In the genomic region with DNA sequence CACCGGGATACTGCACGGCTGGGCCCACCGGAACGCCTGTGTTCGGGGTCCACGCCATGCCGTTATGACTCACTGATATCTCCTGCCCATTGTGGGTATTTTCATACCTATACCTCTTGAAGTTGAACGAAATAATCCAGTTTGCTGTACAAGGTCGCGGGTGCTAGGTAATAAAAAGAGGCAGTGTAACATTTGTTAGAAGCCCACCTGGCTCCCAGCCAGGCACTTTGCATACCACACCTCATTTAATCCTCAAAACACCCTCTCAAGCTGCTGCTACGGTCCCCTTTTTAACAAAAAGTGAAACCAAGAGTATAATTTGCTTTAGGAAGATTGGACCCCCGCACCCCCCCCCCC, we compare ENCODE assay signal across 8 mouse cellular contexts. TPM values are rescaled to one million over a fixed set of nuclear protein-coding genes. Genes with fewer than 3 reads are reported as not detected.
DNase-seq lines count a peak whose midpoint lies in the region; ATAC-seq and TF ChIP-seq lines count a peak whose summit lies in the region.

No protein-coding gene starts in this region.

- no peak for TF ChIP-seq CTCF in gastrocnemius, adult 2 months (IDR thresholded peaks at IDR 0.05)
- no peak for TF ChIP-seq CTCF in spleen, adult 2 months (IDR thresholded peaks at IDR 0.05; ENCODE audit: extremely low read depth, insufficient read depth, insufficient read length, insufficient replicate concordance)
- TF ChIP-seq CTCF in stomach, postnatal 0 days (IDR thresholded peaks at IDR 0.05; ENCODE audit: low read depth): no peak

- peak overlapping the region; percentile 98 for H3K27ac ChIP-seq in gastrocnemius, adult 2 months
- peak overlapping the region; percentile 99 for H3K27ac ChIP-seq in spleen, adult 2 months (ENCODE audit: insufficient read depth, low read length)
- peak overlapping the region; percentile 89 for H3K27ac ChIP-seq in liver, embryonic 11.5 days (ENCODE audit: low read depth, low read length)
- peak overlapping the region; percentile 96 for H3K27ac ChIP-seq in stomach, postnatal 0 days (replicated peaks)

- intact Hi-C loops in gastrocnemius, adult 2 months (cut with DNase I): loop anchor here (5.0 kb wide), 1 partner anchor 81 kb away; a partner anchor contains a TSS
- intact Hi-C loops in gastrocnemius, postnatal 36 days (cut with DNase I): loop anchor here (2.0 kb wide), 1 partner anchor 81 kb away; no protein-coding TSS in a partner anchor

- H3K4me2 ChIP-seq in liver, embryonic 11.5 days: peak overlapping the region; percentile 92
- peak overlapping the region; percentile 60 for H3K4me2 ChIP-seq in stomach, postnatal 0 days (replicated peaks; ENCODE audit: low read depth)

- no peaks in the 10 kb centered on the region for H3K9me3 ChIP-seq in liver, embryonic 11.5 days (ENCODE audit: control insufficient read depth, low read length)
- H3K9me3 ChIP-seq in stomach, postnatal 0 days (ENCODE audit: control insufficient read depth, low read length): no peaks in the 10 kb centered on the region

- no peak for TF ChIP-seq POLR2A in spleen, adult 2 months (IDR thresholded peaks at IDR 0.05; ENCODE audit: low read depth, low read length)

- H3K9ac ChIP-seq in liver, embryonic 11.5 days (ENCODE audit: low read depth, low read length): peak overlapping the region; percentile 98
- peak overlapping the region; percentile 68 for H3K9ac ChIP-seq in stomach, postnatal 0 days (ENCODE audit: low read length)

- no peak for ATAC-seq in liver, embryonic 11.5 days (replicated peaks; ENCODE audit: low FRiP score)
- ATAC-seq in stomach, postnatal 0 days (ENCODE audit: low FRiP score, low TSS enrichment): no peak

- TF ChIP-seq EP300 in stomach, postnatal 0 days (optimal IDR thresholded peaks at IDR 0.05): no peak

- no peak for DNase-seq in gastrocnemius, adult 2 months
- no peak for DNase-seq in gastrocnemius, postnatal 36 days
- no peak for DNase-seq in spleen, adult 2 months (ENCODE audit: low read depth in 1 of 2, low spot score in 2 of 2)
- no peak for DNase-seq in spleen, postnatal 14 days (ENCODE audit: low spot score in 2 of 2)
- no peak for DNase-seq in liver, embryonic 11.5 days (ENCODE audit: low spot score)
- DNase-seq in stomach, postnatal 0 days (ENCODE audit: low spot score): no peak
- no peak for DNase-seq in urinary bladder, postnatal 25 days (ENCODE audit: low spot score)
- DNase-seq in layer of hippocampus, adult 8-10 months (ENCODE audit: low spot score in 2 of 2): no peak

- H3K27me3 ChIP-seq in spleen, adult 2 months (ENCODE audit: control insufficient read depth, insufficient read depth, low read length): no peaks in the 10 kb centered on the region
- no peaks in the 10 kb centered on the region for H3K27me3 ChIP-seq in liver, embryonic 11.5 days (replicated peaks; ENCODE audit: control insufficient read depth, insufficient read depth, low read length)
- no peaks in the 10 kb centered on the region for H3K27me3 ChIP-seq in stomach, postnatal 0 days (ENCODE audit: control insufficient read depth, insufficient read depth, low read length)

- 1% methylated on average over 12 of the region's 12 CpGs for WGBS in spleen, adult 2 months
- 5% methylated on average over 12 of the region's 12 CpGs for WGBS in liver, embryonic 11.5 days
- 3% methylated on average over 12 of the region's 12 CpGs for WGBS in stomach, postnatal 0 days

- peak overlapping the region; percentile 83 for H3K4me3 ChIP-seq in gastrocnemius, adult 2 months
- H3K4me3 ChIP-seq in spleen, adult 2 months (ENCODE audit: extremely low read depth, insufficient read depth, insufficient read length): peak overlapping the region; percentile 74
- peak overlapping the region; percentile 79 for H3K4me3 ChIP-seq in liver, embryonic 11.5 days (ENCODE audit: low read depth, low read length)
- peak overlapping the region; percentile 67 for H3K4me3 ChIP-seq in stomach, postnatal 0 days (ENCODE audit: low read depth, low read length)

- H3K4me1 ChIP-seq in spleen, adult 2 months (ENCODE audit: control insufficient read depth, insufficient read depth, insufficient read length): peaks cover 19% of the 10 kb centered on the region
- H3K4me1 ChIP-seq in liver, embryonic 11.5 days (replicated peaks; ENCODE audit: control insufficient read depth, insufficient read depth, low read length): peaks cover 37% of the 10 kb centered on the region
- peaks cover 7% of the 10 kb centered on the region for H3K4me1 ChIP-seq in stomach, postnatal 0 days (replicated peaks; ENCODE audit: control insufficient read depth, insufficient read depth)

- H3K36me3 ChIP-seq in spleen, adult 2 months (ENCODE audit: control insufficient read depth, insufficient read depth, low read length): no peaks in the 10 kb centered on the region
- no peaks in the 10 kb centered on the region for H3K36me3 ChIP-seq in liver, embryonic 11.5 days (ENCODE audit: control insufficient read depth, insufficient read depth, low read length)
- H3K36me3 ChIP-seq in stomach, postnatal 0 days (ENCODE audit: control insufficient read depth, insufficient read depth, low read length): no peaks in the 10 kb centered on the region

RNA-seq across cellular contexts. Expression of a gene that starts 0.6 kb away (rescaled TPM):
- total RNA-seq in gastrocnemius, adult 2 months (2021): 10 to 100 TPM; 15.0 to 17.1 TPM
- 10 to 100 TPM; 13.2 to 15.4 TPM for total RNA-seq in gastrocnemius, postnatal 36 days (2021)
- polyA plus RNA-seq in spleen, adult 2 months (2012; rRNA removed): 15.2 and 15.9 TPM in 2 replicates
- 32.8 and 33.1 TPM in 2 replicates for polyA plus RNA-seq in liver, embryonic 11.5 days (2014; fragmentation: Nextera tagmentation; extraction: Ambion mirVana)
- 42.2 and 49.2 TPM in 2 replicates for polyA plus RNA-seq in stomach, postnatal 0 days (2015; fragmentation: Nextera tagmentation; extraction: Ambion mirVana)
- 10 to 100 TPM; 39.9 to 47.9 (median 43.7) TPM for total RNA-seq in layer of hippocampus, adult 8-10 months (2022)
